Mouse (Mus musculus) MEL (cell line): Measurements from ENCODE around the gene Hoxc4.
A peak's percentile ranks its signal among the peaks of the same experiment; 100 is the strongest.

Experiments used
- CTCF ChIP-seq, 3 experiments: IDR thresholded peaks in 2 of 3; conservative IDR thresholded peaks in 1 of 3; 2 replicates each; pipeline ENCODE4 v1.5.1; 2011 to 2012; ENCODE audit warnings: low read length in 3 of 3, low read depth in 2 of 3, mild to moderate bottlenecking in 2 of 3, improper control_type of control experiment in 1 of 3, inconsistent platforms in 1 of 3, mixed read lengths in 1 of 3, moderate library complexity in 1 of 3; ENCODE audit not compliant: control insufficient read depth in 1 of 3, insufficient read depth in 1 of 3, poor library complexity in 1 of 3, severe bottlenecking in 1 of 3
- ELF1 ChIP-seq: IDR thresholded peaks from 2 replicates; pipeline ENCODE4 v1.6.1; 2014; ENCODE audit warnings: low read depth, mild to moderate bottlenecking, inconsistent platforms, low read length, improper control_type of control experiment, moderate library complexity
- HCFC1 ChIP-seq: IDR thresholded peaks from 2 replicates; pipeline ENCODE4 v1.6.1; 2012; ENCODE audit warnings: low read depth, mild to moderate bottlenecking, inconsistent platforms, low read length, improper control_type of control experiment, moderate library complexity
- POLR2A ChIP-seq, 2 experiments: IDR thresholded peaks; 2 replicates each; pipeline ENCODE4 v1.6.1; 2011 to 2012; ENCODE audit warnings: low read length in 2 of 2, mild to moderate bottlenecking in 2 of 2, control low read depth in 1 of 2, improper control_type of control experiment in 1 of 2, low read depth in 1 of 2, moderate library complexity in 1 of 2; ENCODE audit not compliant: control insufficient read depth in 1 of 2, insufficient read depth in 1 of 2, poor library complexity in 1 of 2
- RAD21 ChIP-seq: IDR thresholded peaks from 2 replicates; pipeline ENCODE4 v1.6.1; 2011; ENCODE audit warnings: mild to moderate bottlenecking, low read depth, low read length, improper control_type of control experiment
- SMC3 ChIP-seq: IDR thresholded peaks from 2 replicates; pipeline ENCODE4 v1.6.1; 2011; ENCODE audit warnings: low read depth, low read length, improper control_type of control experiment
- TAL1 ChIP-seq: IDR thresholded peaks from 2 replicates; pipeline ENCODE4 v1.6.1; 2012; ENCODE audit warnings: mild to moderate bottlenecking, inconsistent platforms, low read length, moderate library complexity, mixed read lengths
- TCF12 ChIP-seq: IDR thresholded peaks from 2 replicates; pipeline ENCODE4 v1.6.1; 2014; ENCODE audit warnings: low read depth, mild to moderate bottlenecking, inconsistent platforms, low read length, improper control_type of control experiment, moderate library complexity
- USF1 ChIP-seq: IDR thresholded peaks from 2 replicates; pipeline ENCODE4 v1.6.1; 2014; ENCODE audit warnings: low read depth, mild to moderate bottlenecking, inconsistent platforms, low read length, improper control_type of control experiment, moderate library complexity
- ZKSCAN1 ChIP-seq: IDR thresholded peaks from 2 replicates; pipeline ENCODE4 v1.6.1; 2012; ENCODE audit warnings: low read depth, mild to moderate bottlenecking, inconsistent platforms, low read length, improper control_type of control experiment, moderate library complexity

DNA sequence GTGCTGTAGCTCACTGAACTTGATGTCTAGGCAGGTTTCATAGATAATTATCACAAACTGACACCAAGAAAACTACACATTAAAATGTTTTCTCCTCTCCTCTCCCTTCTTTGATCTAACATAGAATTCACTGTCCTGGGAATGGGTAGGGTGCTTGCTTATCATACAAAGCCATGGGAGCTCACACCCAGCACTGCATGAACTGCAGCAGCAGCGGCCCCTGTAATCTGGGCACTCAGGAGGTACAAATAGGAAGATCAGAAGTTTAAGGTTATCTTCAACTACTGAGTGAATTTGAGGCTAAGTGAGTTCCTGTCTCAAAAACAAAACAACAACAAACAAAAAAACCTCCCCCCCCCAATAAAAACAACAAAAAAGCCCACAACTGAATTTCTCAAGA, 66.2 kb downstream of the Hoxc4 start:
- TF ChIP-seq POLR2A (IDR thresholded peaks at IDR 0.05; ENCODE audit: control insufficient read depth in 1 of 2, insufficient read depth in 1 of 2, low read depth in 1 of 2, low read length in 2 of 2, poor library complexity in 1 of 2) (no peak), HCFC1 (no peak), CTCF (IDR thresholded peaks at IDR 0.05 in 2 of 3, conservative IDR thresholded peaks at IDR 0.05 in 1 of 3; ENCODE audit: control insufficient read depth in 1 of 3, insufficient read depth in 1 of 3, low read depth in 2 of 3, low read length in 3 of 3, poor library complexity in 1 of 3, severe bottlenecking in 1 of 3) (no peak), RAD21 (no peak), USF1 (no peak), SMC3 (no peak), TAL1 (no peak), TCF12 (peak; percentile 53; the same call in 1 of the 2 replicates), ZKSCAN1 (no peak), ELF1 (no peak)
